ENCODE assay signal across 9 mouse cellular contexts in genomic region chr11:87778100-87778765, GRCm38 (mm10). TPM values are rescaled to one million over a fixed set of nuclear protein-coding genes. Genes with fewer than 3 reads are reported as not detected.
DNase-seq lines count a peak whose midpoint lies in the region; ATAC-seq and TF ChIP-seq lines count a peak whose summit lies in the region.
"Had no signal": no experiment of that assay in that cellular context is flagged by ENCODE, and none has a peak within 500 bp of the region (broad histone marks: within the 10 kb centered on the region; RNA-seq: fewer than 3 reads in every experiment).

No protein-coding gene starts in this region.

- peak overlapping the region; percentile 78 for H3K4me2 ChIP-seq in heart, embryonic 13.5 days

- H3K9ac ChIP-seq in heart, embryonic 13.5 days: peak overlapping the region; percentile 79

- TF ChIP-seq POLR2A in lung, adult 2 months (IDR thresholded peaks at IDR 0.05; ENCODE audit: borderline replicate concordance, extremely low read depth, low read depth, low read length): no peak

- H3K36me3 ChIP-seq in heart, embryonic 13.5 days: no peaks in the 10 kb centered on the region

- DNase-seq in heart, adult 11 months: no peak
- DNase-seq in cerebellum, postnatal 36 days: peak; percentile 77 to 85
- peak; percentile 24 to 40 for DNase-seq in heart, postnatal 14 days
- peak; percentile 85 to 91 for DNase-seq in kidney, postnatal 4 days
- DNase-seq in lung, adult 2 months: peak; percentile 75
- DNase-seq in ovary, adult 18-20 months (ENCODE audit: low spot score): peak; percentile 55

- TF ChIP-seq CTCF in lung, adult 2 months (IDR thresholded peaks at IDR 0.05; ENCODE audit: insufficient read depth, low read length): no peak

- H3K4me1 ChIP-seq in heart, embryonic 13.5 days: peaks cover 16% of the 10 kb centered on the region
- no peaks in the 10 kb centered on the region for H3K4me1 ChIP-seq in lung, adult 2 months (ENCODE audit: control insufficient read depth, insufficient read depth, low read length)

- no peak for ATAC-seq in heart, embryonic 13.5 days (ENCODE audit: extremely low read depth, insufficient number of reproducible peaks, low FRiP score, low TSS enrichment)
- ATAC-seq in erythroid progenitor cell, adult 5-6 weeks (replicated peaks; ENCODE audit: low FRiP score, poor library complexity, severe bottlenecking): no peak; the same call in 1 of the 2 replicates

- 7% methylated on average over 27 of the region's 32 CpGs for WGBS in heart, embryonic 13.5 days
- 17% methylated on average over 32 of the region's 32 CpGs for WGBS in lung, adult 2 months

- no peak overlapping the region for H3K27ac ChIP-seq in heart, embryonic 13.5 days (replicated peaks)
- H3K27ac ChIP-seq: macrophage had no signal

- no peaks in the 10 kb centered on the region for H3K9me3 ChIP-seq in heart, embryonic 13.5 days

- H3K4me3 ChIP-seq in heart, embryonic 13.5 days: peak overlapping the region; percentile 53
- H3K4me3 ChIP-seq in lung, adult 2 months (replicated peaks; ENCODE audit: extremely low read depth, low read depth, low read length): peak overlapping the region; percentile 12

- H3K27me3 ChIP-seq in heart, embryonic 13.5 days (replicated peaks): peaks cover 83% of the 10 kb centered on the region

- intact Hi-C loops in heart, postnatal 14 days (cut with DNase I): no loop called here

RNA-seq across cellular contexts. Expression of gene Mpo, which starts 15.1 kb away (rescaled TPM):
- 2.1 and 8.2 TPM in 2 replicates for polyA plus RNA-seq in heart, embryonic 13.5 days (2015; fragmentation: Nextera tagmentation; extraction: Ambion mirVana)
- under 1 TPM in 1 of 2 experiments, not detected in 1; 0.61 TPM for total RNA-seq in heart, postnatal 14 days (2021)
- polyA plus RNA-seq in lung, adult 2 months (2012; rRNA removed): 0.11 and 0.60 TPM in 2 replicates
- 946 and 1,145 TPM in 2 replicates for total RNA-seq in erythroid progenitor cell, adult 5-6 weeks (2015; ENCODE audit: low replicate concordance)
- 341 and 501 TPM in 2 replicates for total RNA-seq in erythroid progenitor cell, adult 5-6 weeks (2017; ENCODE audit: low replicate concordance)

RNA-seq across cellular contexts. Expression of gene Tspoap1, which starts 17.9 kb away (rescaled TPM):
- 0.47 and 0.51 TPM in 2 replicates for polyA plus RNA-seq in heart, embryonic 13.5 days (2015; fragmentation: Nextera tagmentation; extraction: Ambion mirVana)
- total RNA-seq in heart, postnatal 14 days (2021): under 1 TPM; 0.17 to 0.19 TPM
- 5.8 TPM in 2 replicates for polyA plus RNA-seq in lung, adult 2 months (2012; rRNA removed)
- total RNA-seq in erythroid progenitor cell, adult 5-6 weeks (2015; ENCODE audit: low replicate concordance): 6.7 and 8.6 TPM in 2 replicates
- total RNA-seq in erythroid progenitor cell, adult 5-6 weeks (2017; ENCODE audit: low replicate concordance): 9.2 and 21.3 TPM in 2 replicates

RNA-seq across cellular contexts. Expression of gene Supt4a, which starts 40.9 kb away (rescaled TPM):
- 104 and 115 TPM in 2 replicates for polyA plus RNA-seq in heart, embryonic 13.5 days (2015; fragmentation: Nextera tagmentation; extraction: Ambion mirVana)
- total RNA-seq in heart, postnatal 14 days (2021): 10 to 100 TPM; 47.8 to 51.1 TPM
- 44.7 and 73.4 TPM in 2 replicates for polyA plus RNA-seq in lung, adult 2 months (2012; rRNA removed)
- 101 and 170 TPM in 2 replicates for total RNA-seq in erythroid progenitor cell, adult 5-6 weeks (2015; ENCODE audit: low replicate concordance)
- 27.0 and 66.5 TPM in 2 replicates for total RNA-seq in erythroid progenitor cell, adult 5-6 weeks (2017; ENCODE audit: low replicate concordance)

RNA-seq across cellular contexts. Expression of gene Lpo, which starts 49.9 kb away (rescaled TPM):
- 0.08 TPM in 1 of 2 replicates, not detected in the other for polyA plus RNA-seq in heart, embryonic 13.5 days (2015; fragmentation: Nextera tagmentation; extraction: Ambion mirVana)
- total RNA-seq in heart, postnatal 14 days (2021): under 1 TPM in 1 of 2 experiments, not detected in 1; 0.22 TPM
- 0.85 TPM in 1 of 2 replicates, not detected in the other for polyA plus RNA-seq in lung, adult 2 months (2012; rRNA removed)
- not detected in 2 replicates for total RNA-seq in erythroid progenitor cell, adult 5-6 weeks (2015; ENCODE audit: low replicate concordance)
- total RNA-seq in erythroid progenitor cell, adult 5-6 weeks (2017; ENCODE audit: low replicate concordance): not detected in 2 replicates
- polyA plus RNA-seq: macrophage had no signal

Comparison
In these comparisons a context has a peak if more than half of its experiments do, and no peak if none do; other contexts are left out.
1. RNA of gene Mpo, which starts 15.1 kb away (total RNA-seq): 341 to 1,145 TPM in erythroid progenitor cell, adult 5-6 weeks; 0.61 TPM in heart, postnatal 14 days; every median in the first group is over 100 times any median in the second.
2. RNA of gene Tspoap1, which starts 17.9 kb away (total RNA-seq): 6.7 to 21.3 TPM in erythroid progenitor cell, adult 5-6 weeks; 0.17 to 0.19 TPM in heart, postnatal 14 days; every median in the first group is over 4 times any median in the second.